Comparison of ENCODE assay signal across 16 mouse cellular contexts in the genomic region with DNA sequence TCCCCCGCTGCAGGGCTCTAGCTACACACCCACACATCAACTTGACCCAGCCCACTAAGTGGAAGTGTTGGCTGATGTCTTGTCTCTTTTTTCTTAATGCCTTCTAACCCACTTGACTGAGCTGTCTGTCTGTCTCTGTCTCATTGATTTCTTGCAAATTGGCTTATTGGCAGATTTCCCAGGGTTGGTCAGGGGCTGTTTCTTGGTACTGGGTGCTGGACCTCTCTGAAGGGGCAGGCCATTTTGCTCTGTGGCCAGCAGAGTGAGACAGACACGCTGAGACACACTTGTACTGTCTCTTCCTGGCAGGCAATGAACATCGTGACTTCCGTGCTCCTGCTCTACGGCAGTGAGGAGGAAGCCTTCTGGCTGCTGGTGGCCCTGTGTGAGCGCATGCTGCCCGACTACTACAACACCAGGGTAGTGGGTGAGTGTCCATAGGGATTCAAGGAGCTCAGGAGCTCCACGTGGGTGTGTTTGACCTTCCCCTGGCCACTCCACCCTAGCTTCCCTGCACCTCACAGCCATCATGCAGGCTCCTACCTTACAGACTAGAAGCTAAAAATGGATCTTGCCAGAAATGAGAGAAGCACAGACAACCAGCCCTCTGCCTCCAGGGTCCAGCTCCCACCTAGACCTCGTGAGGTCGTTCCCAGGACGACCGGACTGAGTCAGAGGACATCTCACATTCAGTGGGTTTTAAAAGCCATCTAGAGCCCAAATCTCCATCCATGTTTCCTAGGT. TPM values are rescaled to one million over a fixed set of nuclear protein-coding genes. Genes with fewer than 3 reads are reported as not detected.
DNase-seq lines count a peak whose midpoint lies in the region; ATAC-seq and TF ChIP-seq lines count a peak whose summit lies in the region.
"Had no signal": no experiment of that assay in that cellular context is flagged by ENCODE, and none has a peak within 500 bp of the region (broad histone marks: within the 10 kb centered on the region; RNA-seq: fewer than 3 reads in every experiment).

No protein-coding gene starts in this region.

- H3K4me1 ChIP-seq in lung, adult 2 months (ENCODE audit: control insufficient read depth, insufficient read depth, low read length), result no peaks in the 10 kb centered on the region
- H3K4me1 ChIP-seq: embryonic facial prominence, embryonic 12.5 days; heart, embryonic 12.5 days; megakaryocyte, embryonic 14.5 days had no signal

- no peak for TF ChIP-seq CTCF in lung, adult 2 months (IDR thresholded peaks at IDR 0.05; ENCODE audit: insufficient read depth, low read length)

- TF ChIP-seq POLR2A in lung, adult 2 months (IDR thresholded peaks at IDR 0.05; ENCODE audit: borderline replicate concordance, extremely low read depth, low read depth, low read length), result no peak

- no peak overlapping the region for H3K4me3 ChIP-seq in lung, adult 2 months (replicated peaks; ENCODE audit: extremely low read depth, low read depth, low read length)
- H3K4me3 ChIP-seq: embryonic facial prominence, embryonic 12.5 days; heart, embryonic 12.5 days; megakaryocyte, embryonic 14.5 days had no signal

- peak; percentile 10 to 34 for DNase-seq in frontal cortex, postnatal 36 days (ENCODE audit: low spot score in 2 of 2)
- DNase-seq in frontal cortex, postnatal 10 days (ENCODE audit: low spot score in 2 of 2), result no peak
- peak; percentile 35 to 59 for DNase-seq in lung, adult 18-20 months
- no peak for DNase-seq in lung, adult 2 months
- peak; percentile 92 for DNase-seq in adipocyte (ENCODE audit: low spot score)
- DNase-seq in lung, postnatal 14 days, result peak; percentile 40
- DNase-seq: adrenal gland, postnatal 36 days; cerebellum, adult 9-10 months; heart, postnatal 36 days had no signal

- WGBS in lung, adult 2 months, result 72% methylated on average over 12 of the region's 12 CpGs

- ATAC-seq in monocyte, adult 5-6 weeks (replicated peaks; ENCODE audit: insufficient number of reproducible peaks, low FRiP score, low TSS enrichment, poor library complexity, severe bottlenecking), result no peak
- no peak for ATAC-seq in inflammation-experienced regulatory T-cells, adult 6 months
- ATAC-seq: activated CD4-positive, CD25-positive, alpha-beta regulatory T cell, adult 4 months; midbrain, embryonic 16.5 days had no signal

RNA-seq across cellular contexts. Expression of a gene that starts 19.3 kb away (rescaled TPM):
- 2.7 and 4.5 TPM in 2 replicates for polyA plus RNA-seq in lung, adult 2 months (2012; rRNA removed)
- total RNA-seq in monocyte, adult 5-6 weeks (2017), result 2.0 to 4.1 TPM (median 3.3 TPM) in 3 replicates
- polyA plus RNA-seq in inflammation-experienced regulatory T-cells, adult 6 months (2017; shearing (Covaris generic)), result 10 to 100 TPM; 11.1 to 14.0 (median 12.5) TPM

RNA-seq across cellular contexts. Expression of a gene that starts 23.8 kb away (rescaled TPM):
- polyA plus RNA-seq in lung, adult 2 months (2012; rRNA removed), result 66.1 and 68.4 TPM in 2 replicates
- total RNA-seq in monocyte, adult 5-6 weeks (2017), result 34.9 to 89.4 TPM (median 86.4 TPM) in 3 replicates
- polyA plus RNA-seq in inflammation-experienced regulatory T-cells, adult 6 months (2017; shearing (Covaris generic)), result 10 to 100 TPM; 18.4 to 23.5 (median 20.9) TPM

RNA-seq across cellular contexts. Expression of a gene that starts 55.7 kb away (rescaled TPM):
- 249 and 251 TPM in 2 replicates for polyA plus RNA-seq in lung, adult 2 months (2012; rRNA removed)
- total RNA-seq in monocyte, adult 5-6 weeks (2017), result 878 to 1,339 TPM (median 1,041 TPM) in 3 replicates
- polyA plus RNA-seq in inflammation-experienced regulatory T-cells, adult 6 months (2017; shearing (Covaris generic)), result 10 to 100 TPM; 44.8 to 78.4 (median 66.5) TPM

RNA-seq across cellular contexts. Expression of a gene that starts 55.7 kb away (rescaled TPM):
- polyA plus RNA-seq in lung, adult 2 months (2012; rRNA removed), result 77.4 and 91.7 TPM in 2 replicates
- 4.9 to 20.2 TPM (median 13.9 TPM) in 3 replicates for total RNA-seq in monocyte, adult 5-6 weeks (2017)
- 1 to 10 TPM; 1.0 to 2.7 (median 1.3) TPM for polyA plus RNA-seq in inflammation-experienced regulatory T-cells, adult 6 months (2017; shearing (Covaris generic))

Comparison
In these comparisons a context has a peak if more than half of its experiments do, and no peak if none do; other contexts are left out.
1. DNase-seq: peak in frontal cortex, postnatal 36 days (2 of 2), lung, adult 18-20 months (2 of 2), adipocyte (single experiment) and lung, postnatal 14 days (single experiment); none in frontal cortex, postnatal 10 days (0 of 2) and lung, adult 2 months (single experiment).